Mouse (Mus musculus) telencephalon, adult 2 months (tissue): ENCODE data around the gene Tmod1.

Source experiments
- DNase-seq: peaks from one replicate; pipeline ENCODE4 v3.0.0-alpha.2; 2011; ENCODE audit warnings: low read depth, low spot score

The Tmod1 gene

GRCm38 (mm10) chr4:46089524-46090125 lies 50.9 kb downstream of the Tmod1 start:
- no peak for DNase-seq

DNA sequence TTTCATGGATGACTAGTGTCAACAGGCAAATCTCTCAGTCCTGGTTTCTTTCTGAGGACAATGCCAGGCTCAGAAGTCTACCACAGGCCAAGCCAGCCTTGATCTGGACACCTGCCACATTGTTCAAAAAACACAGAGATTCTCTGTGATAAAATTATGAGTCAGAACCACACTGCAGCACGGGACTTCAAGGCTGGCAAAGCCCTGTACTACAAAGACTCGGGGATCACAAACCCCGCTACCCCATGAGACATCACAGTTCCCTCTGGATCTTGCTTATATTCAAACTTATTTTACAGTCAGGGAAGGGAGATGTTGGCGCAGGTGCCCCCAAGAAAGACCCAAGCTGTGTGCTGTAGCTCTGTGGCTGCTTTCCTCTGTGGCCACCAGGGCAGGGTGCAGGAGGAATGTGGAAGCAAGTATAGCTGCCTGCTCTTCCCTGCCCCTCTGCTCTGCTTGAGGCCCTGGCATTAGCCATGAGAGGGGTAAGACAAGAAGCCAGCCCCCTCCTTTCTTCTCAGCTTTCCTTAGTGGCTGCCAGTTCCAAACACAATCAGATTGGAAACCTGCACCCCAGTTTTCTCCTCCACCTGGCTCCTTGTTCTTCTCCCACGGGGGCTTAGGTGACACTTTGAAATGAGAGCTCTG lies 53.8 kb downstream of the Tmod1 start:
- DNase-seq = peak; percentile 79

DNA sequence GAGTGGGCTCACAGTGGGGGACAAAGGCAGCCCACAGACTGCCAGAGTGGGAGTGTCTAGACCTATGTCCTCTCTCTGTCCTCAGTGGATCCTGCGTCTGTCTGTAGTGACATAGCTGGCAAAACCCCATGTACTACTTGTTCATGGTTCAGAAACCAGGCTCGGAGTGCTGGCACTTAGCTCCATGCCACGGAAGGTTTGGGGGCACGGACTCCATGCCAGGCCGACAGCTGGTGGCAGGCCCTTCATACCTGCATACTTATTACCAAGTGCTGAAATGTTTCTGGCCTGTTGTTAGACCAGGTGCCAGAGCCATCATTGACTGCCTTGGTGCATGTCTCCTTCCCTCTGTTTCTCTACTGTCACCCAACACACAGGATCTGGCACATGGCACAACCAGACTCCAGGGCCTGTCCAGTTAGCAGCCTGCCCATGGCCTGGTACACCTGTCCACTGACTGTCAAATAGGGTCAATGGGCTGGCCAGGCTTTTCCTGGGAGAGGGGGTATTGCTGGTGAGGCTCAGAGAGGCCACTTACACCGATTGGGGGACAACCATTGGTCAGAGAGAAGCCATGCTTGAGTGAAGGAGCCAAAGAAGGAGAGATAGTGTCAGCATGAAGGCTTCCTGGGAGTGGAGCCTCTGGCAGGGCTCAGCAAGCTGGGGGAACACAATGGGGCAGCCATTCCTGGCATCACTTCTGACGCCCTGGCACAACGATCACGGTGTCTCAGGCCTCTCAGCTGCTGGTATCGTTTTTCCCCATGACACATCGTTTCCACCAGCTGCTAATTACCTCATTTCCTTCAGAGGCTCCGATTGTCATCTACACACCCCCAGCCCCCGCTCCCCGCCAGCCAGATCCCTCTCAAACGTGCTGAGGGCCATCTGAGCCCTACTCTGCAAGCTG lies 56.4 kb downstream of the Tmod1 start:
- peak; percentile 81 for DNase-seq

DNA sequence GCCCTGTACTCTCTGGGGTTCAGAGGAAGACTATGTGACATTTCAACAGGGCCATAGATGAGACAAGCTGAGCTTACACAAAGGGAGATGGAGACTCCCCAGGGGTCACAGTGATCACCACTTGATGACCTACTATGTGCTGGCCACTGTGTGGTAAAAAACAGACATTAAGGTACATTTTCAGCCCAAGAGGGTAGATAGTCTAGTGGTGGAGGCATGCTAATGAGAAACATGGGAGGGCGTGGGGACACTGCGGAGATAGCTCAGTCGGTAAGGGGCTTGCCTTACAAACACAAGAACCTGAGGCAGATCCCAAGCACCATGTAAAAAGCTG lies 57.1 kb downstream of the Tmod1 start:
- no peak for DNase-seq

DNA sequence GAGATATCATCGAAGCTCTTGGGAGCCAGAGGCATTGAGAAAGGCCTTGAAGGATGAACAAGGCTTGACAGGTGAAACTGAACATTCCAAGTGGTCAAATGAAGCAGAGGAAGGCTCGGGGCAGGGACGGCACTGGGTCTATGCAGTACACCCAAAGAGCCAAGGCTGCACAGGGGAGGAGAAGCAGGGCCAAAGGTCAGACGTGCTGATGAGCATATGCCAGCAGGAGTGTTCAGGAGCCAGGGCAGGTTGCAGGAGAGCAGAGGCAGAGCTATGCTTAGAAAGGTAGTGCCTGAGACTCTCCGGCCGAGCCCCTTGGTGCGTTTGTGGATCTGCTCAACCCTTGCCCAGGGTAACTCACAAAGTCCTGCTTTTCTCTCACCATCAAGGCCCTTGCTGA lies 57.8 kb downstream of the Tmod1 start:
- no peak for DNase-seq

DNA sequence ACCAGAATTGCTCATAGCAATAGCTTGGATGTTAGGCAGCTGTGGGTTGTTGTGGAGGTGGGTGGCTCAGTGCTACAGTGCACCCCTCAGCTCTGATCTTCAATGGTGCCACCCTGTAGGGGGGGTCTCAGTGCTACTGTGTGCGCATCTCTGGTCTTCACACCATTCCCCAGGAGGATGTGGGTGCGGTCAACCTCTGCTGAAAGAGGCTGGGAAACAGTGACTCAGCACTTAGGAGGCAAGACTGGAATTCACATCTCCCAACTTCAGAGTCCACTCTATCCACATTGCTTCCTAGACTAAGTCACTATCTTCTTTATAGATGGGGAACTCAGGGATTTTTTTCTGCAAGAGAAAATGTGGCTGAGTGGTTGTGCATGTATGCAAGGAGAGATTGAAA lies 58.9 kb downstream of the Tmod1 start:
- no peak for DNase-seq

DNA sequence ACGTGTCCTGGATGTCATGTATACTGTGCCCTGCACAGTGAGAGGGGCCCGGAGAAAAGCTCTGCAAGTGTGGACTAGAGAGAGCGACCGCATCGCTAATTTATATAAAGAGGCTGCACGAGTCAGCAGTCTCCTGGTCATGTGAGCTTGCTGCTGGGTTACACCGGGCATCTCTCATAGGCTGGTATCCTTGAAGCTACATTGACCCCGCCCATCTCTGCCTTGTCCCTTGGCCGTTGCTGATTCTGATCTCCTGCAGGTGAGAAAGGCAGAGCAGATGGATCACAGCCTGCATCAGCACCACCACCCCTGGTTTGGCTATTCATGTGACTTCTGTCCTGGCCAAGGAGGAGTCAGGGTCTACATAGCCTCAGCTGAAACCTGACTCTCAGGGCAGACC lies 60.4 kb downstream of the Tmod1 start:
- DNase-seq = no peak

DNA sequence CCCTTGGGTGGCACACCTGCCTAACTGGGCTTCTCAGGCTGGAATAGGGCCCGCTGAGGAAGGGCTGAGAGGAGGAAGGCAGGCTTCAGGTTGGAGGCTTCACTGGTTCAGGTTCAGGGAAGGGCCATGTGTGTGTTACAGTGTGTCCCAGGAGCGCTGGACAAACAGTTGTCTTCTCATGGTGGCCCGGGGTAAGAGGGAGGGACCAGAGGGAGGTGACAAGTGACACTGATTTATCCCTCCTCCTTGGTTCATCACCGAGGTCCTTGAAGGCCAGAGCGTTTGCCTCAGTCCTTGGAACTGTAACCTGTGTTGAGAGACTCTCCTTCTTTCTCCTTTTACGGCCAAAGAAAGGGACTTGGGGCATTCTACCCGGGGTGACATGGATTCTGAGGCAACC lies 61.8 kb downstream of the Tmod1 start:
- no peak for DNase-seq

GRCm38 (mm10) chr4:46101211-46101711 lies 62.5 kb downstream of the Tmod1 start:
- DNase-seq = no peak

GRCm38 (mm10) chr4:46102078-46102769 lies 63.5 kb downstream of the Tmod1 start:
- no peak for DNase-seq

DNA sequence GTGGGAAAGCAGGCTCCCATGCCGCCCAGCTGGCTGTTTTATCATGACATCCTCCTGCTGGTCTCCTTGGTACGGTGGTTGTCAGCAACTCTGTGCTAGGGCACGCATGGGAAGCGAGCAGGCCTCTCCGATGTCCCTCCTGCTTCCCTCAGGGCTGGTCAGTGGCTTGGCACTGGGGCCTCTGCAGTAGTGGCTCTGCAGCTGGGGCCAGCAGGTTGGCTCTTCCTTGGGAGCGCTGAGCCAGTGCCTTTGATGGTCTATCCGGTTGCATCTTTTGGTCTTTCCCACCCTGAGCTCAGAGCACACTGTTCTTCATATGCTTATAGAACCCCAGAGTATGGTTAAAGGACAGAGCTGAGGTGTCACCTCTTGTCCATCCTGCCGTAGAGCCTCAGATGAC lies 71.3 kb downstream of the Tmod1 start:
- no peak for DNase-seq

- DNase-seq = no peak
Observed at GRCm38 (mm10) chr4:46111361-46111760, 72.6 kb downstream of the Tmod1 start.

- no peak for DNase-seq
Observed at GRCm38 (mm10) chr4:46115308-46115707, 76.6 kb downstream of the Tmod1 start.

DNA sequence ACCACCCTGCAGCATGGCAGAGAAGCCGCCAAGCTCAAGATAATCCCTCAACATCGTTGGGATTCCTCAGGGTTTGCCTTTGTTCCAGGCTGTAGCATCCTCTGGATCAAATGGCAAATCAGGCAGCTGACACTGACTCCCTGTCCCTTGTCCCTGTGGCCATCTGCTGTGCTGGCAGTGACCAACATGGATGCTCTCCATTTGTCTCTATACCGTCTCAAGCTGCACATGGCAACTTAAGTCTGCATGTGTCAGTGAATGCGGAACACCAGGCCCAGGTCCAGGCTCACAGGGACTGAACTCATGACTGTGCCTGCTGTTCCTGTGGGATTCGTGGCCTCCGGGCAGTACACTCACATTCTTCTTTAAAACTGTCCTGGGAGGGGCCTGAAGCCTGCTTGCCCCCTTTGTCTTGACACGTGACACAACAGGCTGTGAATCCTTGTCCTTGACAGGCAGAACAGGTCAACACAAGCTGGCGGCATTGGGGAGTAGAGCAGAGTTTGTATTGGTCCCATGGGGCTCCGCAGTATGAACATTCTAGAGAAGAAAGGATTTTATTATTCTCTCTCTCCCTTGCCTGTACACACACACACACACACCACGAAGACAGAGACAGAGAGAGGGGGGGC lies 77.9 kb downstream of the Tmod1 start:
- DNase-seq = no peak

- no peak for DNase-seq
Observed at GRCm38 (mm10) chr4:46117536-46117935, 78.8 kb downstream of the Tmod1 start.

DNA sequence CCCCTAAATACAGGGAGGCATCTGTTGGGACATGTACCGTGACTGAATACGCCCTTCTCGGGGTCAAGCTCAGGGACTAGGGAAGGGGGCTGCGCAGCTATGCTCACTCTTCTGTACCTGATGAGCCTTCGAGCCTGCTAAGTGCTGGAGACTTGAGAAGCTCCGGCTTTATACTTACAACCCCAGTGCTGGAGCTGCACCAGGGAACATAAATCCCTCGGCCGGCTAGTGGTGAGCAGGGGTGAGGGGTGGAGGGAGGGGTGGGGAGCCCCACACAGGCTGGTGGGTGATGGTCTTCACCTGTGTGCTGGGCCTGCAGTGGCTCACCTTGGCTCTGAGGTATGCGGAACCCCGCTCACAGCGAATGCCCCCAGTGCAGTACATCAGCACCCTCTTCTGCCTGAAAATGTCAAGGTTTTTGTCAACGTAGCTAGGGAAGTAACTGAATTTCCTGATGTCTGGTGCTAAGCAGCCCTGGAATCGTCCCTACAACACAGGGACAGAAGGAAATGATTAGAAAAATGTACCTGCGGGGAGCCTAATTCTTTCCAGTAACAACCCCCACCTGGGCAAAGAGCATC lies 80.9 kb downstream of the Tmod1 start:
- DNase-seq = no peak

GRCm38 (mm10) chr4:46120767-46121166 lies 82.0 kb downstream of the Tmod1 start:
- no peak for DNase-seq

DNA sequence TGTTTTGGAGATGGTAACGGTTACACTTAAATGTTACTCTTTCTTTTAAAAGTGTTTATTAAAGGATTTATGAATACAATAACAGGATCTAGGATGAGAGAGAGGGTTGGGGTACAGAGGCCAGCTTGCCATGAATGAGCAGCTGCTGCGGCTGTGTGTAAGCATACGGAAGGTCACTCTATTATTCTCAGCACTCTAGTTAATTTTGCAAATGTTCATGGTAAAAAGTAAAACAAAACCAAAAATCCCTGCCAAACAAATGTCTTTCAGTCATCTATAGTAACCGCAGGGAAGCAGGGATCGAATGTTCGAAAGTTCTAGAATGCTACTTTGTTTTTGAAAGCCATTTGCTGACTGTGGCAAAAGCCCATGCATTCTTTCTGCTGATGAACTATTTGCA lies 84.6 kb downstream of the Tmod1 start:
- DNase-seq = no peak

DNA sequence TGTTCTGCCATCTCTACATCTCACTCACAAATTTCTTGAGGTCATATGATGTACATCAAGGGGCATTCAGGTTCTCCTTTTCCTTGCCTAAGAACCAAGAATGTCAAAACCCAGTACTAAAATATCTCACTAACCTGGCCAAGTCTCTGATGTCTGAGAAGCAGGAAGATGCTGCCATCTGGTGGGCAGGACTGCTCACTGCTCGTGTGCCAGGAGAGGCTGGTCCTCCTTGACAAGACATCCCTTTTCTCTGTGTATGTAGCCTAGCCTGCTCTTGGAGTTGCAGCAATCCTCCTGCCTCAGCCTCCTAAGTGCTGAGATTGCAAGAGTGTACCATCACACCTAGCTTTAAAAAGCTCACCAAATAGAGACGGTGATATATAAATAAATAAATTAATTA lies 87.8 kb downstream of the Tmod1 start:
- DNase-seq = peak; percentile 56

DNA sequence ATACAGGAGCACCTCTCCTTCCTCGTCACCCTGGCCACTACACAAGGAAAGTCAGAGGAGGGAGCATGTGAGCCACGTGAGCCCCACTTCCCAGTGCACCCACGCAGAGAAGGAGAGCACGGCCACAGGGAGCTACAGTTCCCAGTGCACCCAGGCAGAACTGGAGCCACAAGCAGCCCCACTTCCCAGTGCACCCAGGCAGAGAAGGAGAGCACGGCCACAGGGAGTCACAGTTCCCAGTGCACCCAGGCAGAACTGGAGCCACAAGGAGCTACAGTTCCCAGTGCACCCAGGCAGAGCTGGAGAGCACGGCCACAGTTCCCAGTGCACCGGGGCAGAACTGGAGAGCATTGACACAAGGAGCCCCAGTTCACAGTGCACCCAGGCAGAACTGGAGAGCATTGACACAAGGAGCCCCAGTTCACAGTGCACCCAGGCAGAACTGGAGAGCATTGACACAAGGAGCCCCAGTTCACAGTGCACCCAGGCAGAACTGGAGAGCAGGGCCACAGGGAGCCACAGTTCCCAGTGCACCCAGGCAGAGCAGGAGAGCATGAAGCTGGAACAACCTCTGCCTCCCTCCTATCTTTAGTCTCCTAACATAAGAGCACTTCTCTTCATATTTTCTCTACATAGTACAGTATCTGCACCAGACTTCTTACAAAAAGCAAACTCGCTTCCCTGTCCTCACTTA lies 90.7 kb downstream of the Tmod1 start:
- no peak for DNase-seq

GRCm38 (mm10) chr4:46130221-46130620 lies 91.5 kb downstream of the Tmod1 start:
- no peak for DNase-seq
